Mouse (Mus musculus): Measurements from ENCODE around the gene Zmiz1. TPM values are rescaled to one million over a fixed set of nuclear protein-coding genes. Genes with fewer than 3 reads are reported as not detected.

The Zmiz1 gene
- polyA plus RNA-seq, 1 experiment = 0.68 TPM

DNA sequence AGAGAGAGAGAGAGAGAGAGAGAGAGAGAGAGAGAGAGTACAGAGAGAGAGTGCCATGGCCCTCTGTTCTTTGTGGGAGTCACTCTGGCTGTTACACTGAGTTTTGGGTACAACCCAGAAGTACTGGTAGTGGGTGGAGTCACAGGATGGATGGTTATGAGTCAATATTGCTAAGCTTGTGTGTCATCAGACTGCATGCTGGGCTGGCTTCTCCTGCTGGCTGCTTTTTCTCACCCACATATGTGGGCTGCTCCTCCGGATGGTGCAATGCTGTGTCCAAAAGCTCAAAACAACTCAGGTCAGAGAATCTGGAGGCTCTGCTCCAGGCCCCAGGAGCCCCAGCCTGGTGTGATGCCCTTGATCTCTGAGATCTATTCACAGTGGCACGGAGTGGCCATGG lies 68.3 kb downstream of the Zmiz1 start:
- Histone ChIP-seq H3K4me1 (ENCODE audit: control insufficient read depth) (peaks cover 77% of the 10 kb centered on the region), H3K36me3 (ENCODE audit: control insufficient read depth) (peaks cover 30% of the 10 kb centered on the region), H3K9me3 (ENCODE audit: control insufficient read depth, low read length) (no peaks in the 10 kb centered on the region), H3K4me3 (replicated peaks) (no peak overlapping the region), H3K27me3 (ENCODE audit: control insufficient read depth) (no peaks in the 10 kb centered on the region)
- TF ChIP-seq TAL1 (IDR thresholded peaks at IDR 0.05; ENCODE audit: low read length) = no peak
- no peak for TF ChIP-seq GATA1 (IDR thresholded peaks at IDR 0.05; ENCODE audit: low read length)

DNA sequence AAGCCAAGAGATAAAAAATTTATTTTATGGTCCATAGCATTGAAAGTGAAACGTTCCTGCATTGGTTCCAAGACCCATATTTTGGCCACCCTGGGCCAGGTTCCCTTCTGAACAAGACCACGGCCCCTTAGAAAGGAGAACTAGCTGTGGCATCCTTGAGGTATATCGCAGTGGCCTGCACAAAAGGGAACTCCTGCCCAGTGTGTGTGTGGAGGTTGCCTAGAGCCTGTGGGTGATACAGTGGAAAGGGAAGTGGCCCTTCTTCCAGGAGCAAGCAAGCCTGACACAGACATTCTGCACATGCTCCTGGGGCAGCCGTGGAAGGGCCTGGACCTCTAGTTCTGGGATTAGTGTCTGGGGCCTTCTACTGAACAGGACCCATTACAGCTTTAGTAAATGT lies 71.4 kb downstream of the Zmiz1 start:
- no peaks in the 10 kb centered on the region for H3K9me3 ChIP-seq (ENCODE audit: control insufficient read depth, low read length)
- peaks cover 26% of the 10 kb centered on the region for H3K36me3 ChIP-seq (ENCODE audit: control insufficient read depth)
- no peak for TF ChIP-seq GATA1 (IDR thresholded peaks at IDR 0.05; ENCODE audit: low read length)
- no peak for TF ChIP-seq TAL1 (IDR thresholded peaks at IDR 0.05; ENCODE audit: low read length)
- no peak overlapping the region for H3K4me3 ChIP-seq (replicated peaks)
- H3K4me1 ChIP-seq (ENCODE audit: control insufficient read depth) = peaks cover 77% of the 10 kb centered on the region
- no peaks in the 10 kb centered on the region for H3K27me3 ChIP-seq (ENCODE audit: control insufficient read depth)

DNA sequence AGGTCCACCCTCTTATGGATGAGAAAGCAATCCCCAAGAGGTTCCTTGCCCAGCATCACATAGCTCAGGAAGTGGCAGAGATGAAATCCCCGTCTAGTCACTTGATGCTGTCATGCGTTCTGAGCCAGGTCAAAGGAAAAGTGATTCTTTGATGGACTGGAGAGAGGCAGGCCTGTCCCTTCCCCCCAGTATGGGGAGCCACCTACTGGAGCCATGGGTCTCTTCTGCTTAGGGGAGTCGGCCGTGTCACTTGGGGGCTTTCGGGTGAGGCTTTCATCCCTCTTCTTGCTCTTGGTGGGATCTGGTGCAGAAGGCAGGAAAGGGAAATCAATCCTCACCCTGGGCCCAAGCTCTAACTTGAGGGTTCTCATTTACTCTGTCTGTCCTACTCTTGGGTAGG lies 71.8 kb downstream of the Zmiz1 start:
- peaks cover 21% of the 10 kb centered on the region for H3K36me3 ChIP-seq (ENCODE audit: control insufficient read depth)
- TF ChIP-seq GATA1 (IDR thresholded peaks at IDR 0.05; ENCODE audit: low read length) = no peak
- no peak for TF ChIP-seq TAL1 (IDR thresholded peaks at IDR 0.05; ENCODE audit: low read length)

DNA sequence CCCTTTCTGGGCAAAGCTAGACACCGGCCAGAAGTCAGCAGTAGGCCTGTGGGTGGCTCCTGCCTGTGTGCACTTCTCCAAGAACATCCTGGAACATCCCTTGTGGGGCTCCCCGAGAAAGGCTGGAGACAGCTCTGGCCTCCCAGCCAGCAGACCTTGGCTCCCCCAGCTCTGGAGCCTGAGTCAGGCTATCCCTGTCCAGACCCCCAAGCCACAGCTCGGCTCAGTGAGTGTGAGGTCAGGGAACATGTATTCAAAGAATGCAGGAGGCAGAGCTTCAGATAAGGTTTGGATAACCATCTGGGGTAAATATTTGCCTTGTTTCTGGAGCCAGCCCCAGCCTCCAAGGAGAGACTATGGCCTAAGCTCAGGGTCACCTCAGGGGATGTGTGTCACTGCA lies 74.0 kb downstream of the Zmiz1 start:
- peaks cover 74% of the 10 kb centered on the region for H3K4me1 ChIP-seq (ENCODE audit: control insufficient read depth)

More for the DNA sequence above, 71.8 kb downstream of the Zmiz1 start:
- H3K4me3 ChIP-seq (replicated peaks) = no peak overlapping the region
- H3K4me1 ChIP-seq (ENCODE audit: control insufficient read depth) = peaks cover 77% of the 10 kb centered on the region
- no peaks in the 10 kb centered on the region for H3K27me3 ChIP-seq (ENCODE audit: control insufficient read depth)
- H3K9me3 ChIP-seq (ENCODE audit: control insufficient read depth, low read length) = no peaks in the 10 kb centered on the region

GRCm38 (mm10) chr14:25533631-25534395 lies 74.8 kb downstream of the Zmiz1 start:
- Histone ChIP-seq H3K4me1 (ENCODE audit: control insufficient read depth) (peaks cover 72% of the 10 kb centered on the region), H3K4me3 (replicated peaks) (no peak overlapping the region), H3K36me3 (ENCODE audit: control insufficient read depth) (peaks cover 17% of the 10 kb centered on the region), H3K9me3 (ENCODE audit: control insufficient read depth, low read length) (no peaks in the 10 kb centered on the region), H3K27me3 (ENCODE audit: control insufficient read depth) (no peaks in the 10 kb centered on the region)
- no peak for TF ChIP-seq GATA1 (IDR thresholded peaks at IDR 0.05; ENCODE audit: low read length)
- no peak for TF ChIP-seq TAL1 (IDR thresholded peaks at IDR 0.05; ENCODE audit: low read length)

More for the DNA sequence above, 74.0 kb downstream of the Zmiz1 start:
- peaks cover 16% of the 10 kb centered on the region for H3K36me3 ChIP-seq (ENCODE audit: control insufficient read depth)
- no peaks in the 10 kb centered on the region for H3K9me3 ChIP-seq (ENCODE audit: control insufficient read depth, low read length)
- H3K27me3 ChIP-seq (ENCODE audit: control insufficient read depth) = no peaks in the 10 kb centered on the region
- TF ChIP-seq TAL1 (IDR thresholded peaks at IDR 0.05; ENCODE audit: low read length) (no peak), GATA1 (IDR thresholded peaks at IDR 0.05; ENCODE audit: low read length) (no peak)
- no peak overlapping the region for H3K4me3 ChIP-seq (replicated peaks)

- peaks cover 69% of the 10 kb centered on the region for H3K4me1 ChIP-seq (ENCODE audit: control insufficient read depth)
- H3K36me3 ChIP-seq (ENCODE audit: control insufficient read depth) = peaks cover 20% of the 10 kb centered on the region
- no peak overlapping the region for H3K4me3 ChIP-seq (replicated peaks)
- H3K9me3 ChIP-seq (ENCODE audit: control insufficient read depth, low read length) = no peaks in the 10 kb centered on the region
- no peaks in the 10 kb centered on the region for H3K27me3 ChIP-seq (ENCODE audit: control insufficient read depth)
- TF ChIP-seq TAL1 (IDR thresholded peaks at IDR 0.05; ENCODE audit: low read length) (no peak), GATA1 (IDR thresholded peaks at IDR 0.05; ENCODE audit: low read length) (no peak)
Observed at GRCm38 (mm10) chr14:25534396-25534769, 75.4 kb downstream of the Zmiz1 start.

GRCm38 (mm10) chr14:25534918-25535582 lies 76.1 kb downstream of the Zmiz1 start:
- no peaks in the 10 kb centered on the region for H3K27me3 ChIP-seq (ENCODE audit: control insufficient read depth)
- H3K4me3 ChIP-seq (replicated peaks) = no peak overlapping the region
- H3K4me1 ChIP-seq (ENCODE audit: control insufficient read depth) = peaks cover 69% of the 10 kb centered on the region
- TF ChIP-seq GATA1 (IDR thresholded peaks at IDR 0.05; ENCODE audit: low read length) = no peak
- no peak for TF ChIP-seq TAL1 (IDR thresholded peaks at IDR 0.05; ENCODE audit: low read length)
- peaks cover 20% of the 10 kb centered on the region for H3K36me3 ChIP-seq (ENCODE audit: control insufficient read depth)
- no peaks in the 10 kb centered on the region for H3K9me3 ChIP-seq (ENCODE audit: control insufficient read depth, low read length)

DNA sequence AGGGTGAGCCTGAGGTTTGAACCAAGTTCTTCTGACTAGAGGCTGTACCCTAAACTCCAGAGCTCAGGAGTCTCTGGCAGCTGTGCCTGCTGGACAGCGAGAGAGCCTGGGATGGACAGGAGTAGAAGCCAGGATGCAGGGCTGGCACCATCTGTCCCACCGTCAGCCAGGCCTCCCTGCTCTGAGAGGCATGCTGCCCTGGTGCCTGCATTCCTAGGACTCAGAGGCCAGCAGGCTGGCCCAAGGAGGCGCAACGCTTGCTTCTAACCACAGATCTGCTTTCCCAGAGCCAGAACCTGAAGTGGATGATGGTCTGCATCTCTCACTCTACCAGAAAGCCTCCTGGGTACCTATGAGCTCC lies 76.6 kb downstream of the Zmiz1 start:
- peaks cover 24% of the 10 kb centered on the region for H3K36me3 ChIP-seq (ENCODE audit: control insufficient read depth)
- H3K27me3 ChIP-seq (ENCODE audit: control insufficient read depth) = no peaks in the 10 kb centered on the region
- H3K4me1 ChIP-seq (ENCODE audit: control insufficient read depth) = peaks cover 73% of the 10 kb centered on the region
- H3K4me3 ChIP-seq (replicated peaks) = no peak overlapping the region
- TF ChIP-seq TAL1 (IDR thresholded peaks at IDR 0.05; ENCODE audit: low read length) (no peak), GATA1 (IDR thresholded peaks at IDR 0.05; ENCODE audit: low read length) (no peak)
- no peaks in the 10 kb centered on the region for H3K9me3 ChIP-seq (ENCODE audit: control insufficient read depth, low read length)

DNA sequence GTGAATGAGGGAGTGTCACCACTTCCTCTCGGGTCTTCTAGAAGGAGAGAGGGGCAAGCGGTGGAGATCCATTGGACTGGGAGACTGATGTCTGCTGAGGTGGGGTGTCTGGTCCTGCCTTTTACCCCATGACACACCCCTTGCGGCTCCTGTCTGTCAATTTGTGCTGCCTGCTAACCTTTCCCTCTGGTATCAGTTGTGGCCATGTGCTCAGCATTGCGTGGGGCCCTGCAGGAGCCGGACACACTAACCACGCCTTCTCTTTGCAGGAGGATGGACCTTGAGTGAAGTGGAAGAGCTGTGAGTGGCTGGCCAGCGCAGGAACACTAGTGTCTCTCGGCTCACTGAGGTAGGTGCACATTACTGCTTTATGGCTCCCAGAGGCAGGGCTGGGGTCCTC lies 77.5 kb downstream of the Zmiz1 start:
- peaks cover 69% of the 10 kb centered on the region for H3K4me1 ChIP-seq (ENCODE audit: control insufficient read depth)
- H3K9me3 ChIP-seq (ENCODE audit: control insufficient read depth, low read length) = no peaks in the 10 kb centered on the region
- no peaks in the 10 kb centered on the region for H3K27me3 ChIP-seq (ENCODE audit: control insufficient read depth)
- peak overlapping the region; percentile 7 for H3K4me3 ChIP-seq (replicated peaks)
- H3K36me3 ChIP-seq (ENCODE audit: control insufficient read depth) = peaks cover 24% of the 10 kb centered on the region
- no peak for TF ChIP-seq GATA1 (IDR thresholded peaks at IDR 0.05; ENCODE audit: low read length)
- TF ChIP-seq TAL1 (IDR thresholded peaks at IDR 0.05; ENCODE audit: low read length) = no peak
